Mouse (Mus musculus) right cerebral cortex, postnatal 10 days (tissue): Measurements from ENCODE around the gene Mtrr.

Experiments used
- DNase-seq, 2 experiments: peaks; one replicate each; pipeline ENCODE4 v3.0.0; 2021; ENCODE audit warnings: low spot score in 2 of 2

Gene Mtrr

GRCm38 (mm10) chr13:68581747-68582516 lies at the start of gene Mtrr, which contains the start of gene Fastkd3:
TSS of gene Mtrr (minus strand) at chr13:68582149.
TSS of gene Fastkd3 (plus strand) at chr13:68582234.
- DNase-seq, result peak; percentile 99

DNA sequence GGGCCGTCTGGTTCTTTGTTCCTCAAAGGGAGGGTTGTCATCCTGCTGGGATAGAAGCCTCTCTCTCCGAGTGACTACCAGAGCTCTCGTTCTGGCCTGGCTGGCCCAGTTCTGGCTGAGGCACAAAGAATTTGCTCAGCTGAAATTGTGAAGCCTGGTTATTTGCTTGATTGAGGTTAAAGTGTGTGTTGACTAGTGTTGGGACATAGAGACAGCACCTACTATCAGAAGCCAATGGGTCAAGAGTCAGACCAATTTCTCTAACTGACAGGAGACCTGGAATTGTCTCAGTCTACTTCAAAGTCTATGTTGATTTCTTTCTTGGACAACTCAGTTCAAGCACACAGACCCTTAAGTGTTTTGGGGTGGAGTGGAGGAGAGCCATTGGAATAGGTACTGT lies 45.1 kb upstream of the Mtrr start:
- no peak for DNase-seq

DNA sequence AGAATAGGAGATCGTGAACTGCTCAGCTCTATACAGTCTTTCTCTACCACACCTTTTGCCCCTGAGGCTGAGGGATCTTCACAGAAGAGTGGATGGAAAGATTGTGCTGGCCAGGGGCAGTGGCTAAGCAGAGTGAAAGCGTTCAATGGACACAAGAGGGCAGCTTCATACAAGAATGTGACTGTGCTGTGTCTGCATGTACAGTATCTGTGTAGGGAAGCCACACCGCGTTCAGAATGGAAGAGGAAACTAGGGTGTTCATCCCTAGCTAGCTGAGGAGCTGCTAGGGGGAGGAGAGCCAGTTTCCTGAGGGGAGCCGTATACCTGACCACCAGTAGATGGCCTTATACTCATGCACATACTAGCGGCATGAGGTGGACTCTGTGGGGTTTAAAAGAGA lies 40.8 kb upstream of the Mtrr start:
- DNase-seq, result peak; percentile 59 to 67

DNA sequence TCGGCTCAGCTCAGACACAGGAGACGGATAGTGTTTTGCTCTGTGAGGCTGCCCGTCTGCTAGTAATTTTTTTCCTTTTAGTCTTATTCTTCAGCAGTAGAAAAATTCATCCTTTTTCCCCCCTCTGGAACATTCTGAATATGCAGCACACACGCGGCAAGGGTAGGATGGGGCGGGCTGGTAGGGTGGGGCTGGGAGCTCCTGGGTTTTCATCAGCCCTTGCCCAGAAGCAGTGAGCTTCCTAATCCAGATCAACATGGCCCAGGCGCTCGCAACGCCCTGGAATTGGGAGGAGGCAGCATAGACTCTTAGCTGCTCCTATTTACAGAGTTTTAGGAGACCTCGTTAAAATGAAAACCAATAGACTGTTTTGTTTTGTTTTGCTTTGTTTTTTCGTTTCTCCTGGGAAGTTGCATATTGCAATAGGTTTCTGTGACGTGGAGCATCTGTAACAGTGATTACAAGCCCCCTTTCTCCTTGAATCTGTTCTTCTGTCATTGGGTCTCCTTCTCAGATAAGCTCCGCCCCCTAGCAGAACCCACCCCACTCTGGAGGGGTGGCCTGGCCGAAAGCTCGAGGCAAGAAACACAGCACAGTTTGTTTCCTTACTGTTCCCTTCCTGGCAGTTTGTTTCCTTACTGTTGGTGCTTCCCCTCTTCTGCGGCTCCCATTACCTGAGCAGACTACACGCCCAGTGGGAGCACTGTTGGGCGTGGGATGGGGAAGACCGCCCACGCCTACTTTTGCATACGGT lies 25.9 kb upstream of the Mtrr start:
- DNase-seq, result no peak

DNA sequence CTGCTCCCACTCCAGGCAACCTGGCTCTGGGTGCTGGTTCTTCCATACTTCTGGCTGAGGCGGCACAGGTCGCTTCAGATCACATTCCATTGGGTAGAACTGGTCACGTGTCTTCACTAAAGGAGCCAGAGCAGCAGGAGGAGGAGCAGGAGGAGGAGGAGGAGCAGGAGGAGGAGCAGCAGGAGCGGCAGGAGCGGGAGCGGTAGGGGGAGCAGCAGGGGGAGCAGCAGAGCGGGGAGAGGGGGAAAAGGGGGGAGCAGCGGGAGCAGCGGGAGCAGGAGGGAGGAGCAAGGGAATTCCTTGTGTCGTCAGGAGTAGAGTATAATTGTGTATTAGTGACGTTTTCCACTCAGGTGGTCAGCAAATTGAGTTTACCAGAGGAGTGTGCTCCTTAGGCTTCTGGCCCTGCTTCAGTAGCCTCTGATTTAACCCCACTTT lies 23.8 kb upstream of the Mtrr start:
- peak; percentile 57 to 71 for DNase-seq

DNA sequence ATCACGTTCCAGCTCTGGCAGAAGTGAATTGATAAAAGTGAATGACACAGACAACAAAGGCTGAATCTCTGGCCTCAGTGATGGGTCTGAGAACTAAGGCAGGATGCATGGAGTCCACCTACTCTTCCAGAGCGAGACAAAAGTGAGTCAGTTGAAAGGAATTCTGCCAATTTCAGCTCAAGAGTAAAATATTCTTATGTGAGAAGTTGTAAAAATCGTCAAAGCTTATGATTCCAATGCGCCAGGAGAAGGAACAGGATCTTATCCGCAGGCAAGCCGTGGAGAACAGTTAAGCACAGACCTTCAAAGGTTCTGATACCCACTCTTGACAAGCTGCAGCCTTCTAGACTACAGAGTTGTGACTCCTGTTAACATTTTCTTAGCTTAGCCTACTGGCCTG lies 21.1 kb upstream of the Mtrr start:
- no peak for DNase-seq

- DNase-seq, result peak; percentile 70 to 73
These were observed 19.2 kb upstream of the Mtrr start for GRCm38 (mm10) chr13:68601184-68601583.

DNA sequence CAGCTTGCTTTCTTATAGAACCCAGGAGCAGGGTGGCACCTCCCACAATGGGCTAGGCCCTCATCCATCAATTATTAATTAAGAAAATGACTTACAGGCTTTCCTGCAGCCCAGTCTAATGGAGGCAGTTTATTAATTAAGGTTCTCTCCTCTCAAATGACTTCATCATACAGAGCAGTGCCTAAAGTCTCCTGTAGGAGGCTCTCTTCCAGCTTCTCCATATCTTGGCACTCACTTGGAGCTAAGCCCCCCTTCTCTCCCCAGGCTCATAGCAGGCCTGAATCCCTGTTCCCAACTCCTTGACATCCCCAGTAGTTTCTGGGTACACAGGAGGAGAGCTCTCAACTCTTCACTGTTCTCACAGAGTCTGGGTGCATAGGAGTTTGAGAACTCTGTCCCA lies 17.0 kb upstream of the Mtrr start:
- no peak for DNase-seq

DNA sequence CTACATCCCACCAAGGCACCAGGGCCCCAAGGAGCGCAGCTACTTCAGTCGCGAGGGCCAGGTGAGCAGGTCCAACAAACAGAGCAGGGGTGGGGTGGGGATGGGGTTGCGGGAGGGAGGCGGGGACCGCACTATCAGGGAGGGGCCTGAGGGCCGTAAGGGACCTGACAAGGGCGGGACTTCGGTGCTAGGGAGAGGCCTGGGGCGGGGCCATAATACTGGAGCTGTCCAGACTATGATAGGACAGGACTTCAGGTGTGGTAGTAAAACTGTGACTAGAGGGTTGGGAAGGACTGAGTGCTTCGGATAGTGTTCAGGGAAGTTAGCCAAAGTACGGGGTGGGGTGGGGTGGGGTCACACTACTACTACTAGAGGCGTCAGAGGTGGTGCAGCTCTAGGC lies 15.7 kb upstream of the Mtrr start:
- DNase-seq, result peak; percentile 42 to 50

GRCm38 (mm10) chr13:68597199-68597598 lies 15.2 kb upstream of the Mtrr start, which contains the start of gene 1700001L19Rik:
TSS of gene 1700001L19Rik (plus strand) at chr13:68597421.
- peak; percentile 65 to 70 for DNase-seq

- DNase-seq, result peak; percentile 53 to 57
These were observed 11.8 kb upstream of the Mtrr start for GRCm38 (mm10) chr13:68593797-68594196.

GRCm38 (mm10) chr13:68588352-68588751 lies 6.4 kb upstream of the Mtrr start:
- DNase-seq, result no peak

GRCm38 (mm10) chr13:68585441-68585840 lies 3.5 kb upstream of the Mtrr start:
- DNase-seq, result no peak

DNA sequence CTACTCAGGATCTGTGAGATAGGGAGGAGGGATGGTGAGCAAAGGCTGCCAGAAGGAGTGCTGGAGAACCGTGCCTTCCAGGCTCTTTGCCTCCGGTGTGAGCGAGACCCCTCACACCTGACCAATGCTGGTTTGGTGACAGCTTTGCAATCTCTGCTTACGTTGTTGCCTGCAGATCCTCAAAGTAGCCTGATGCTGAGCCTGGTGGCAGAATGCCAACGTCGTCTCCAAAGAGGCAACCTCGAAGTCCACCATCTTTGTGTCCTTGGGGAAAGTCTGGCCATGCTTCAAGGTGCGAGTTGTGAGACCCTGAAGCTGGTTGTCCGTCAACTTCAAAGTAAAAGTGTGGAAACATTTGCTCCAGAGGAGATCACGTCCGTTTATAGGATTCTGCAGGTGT lies 2.0 kb upstream of the Mtrr start:
- DNase-seq, result peak in 1 of 2 experiments; percentile 54

DNA sequence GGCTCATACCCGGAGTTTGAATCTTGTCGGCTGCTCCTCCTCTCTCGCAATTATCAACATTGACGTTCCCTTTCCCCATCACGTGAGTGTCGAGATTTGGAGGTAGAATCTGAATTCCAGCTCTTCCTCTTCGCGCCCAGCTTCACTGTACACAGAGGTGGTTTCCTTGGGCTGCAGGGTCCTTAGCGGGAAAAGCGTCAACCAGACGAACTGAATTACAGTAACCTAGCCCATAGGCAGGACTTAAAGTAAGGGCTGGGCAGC lies 500 bp upstream of the Mtrr start:
- no peak for DNase-seq

- DNase-seq, result no peak
These were observed 736 bp downstream of the Mtrr start for GRCm38 (mm10) chr13:68581086-68581740.

DNA sequence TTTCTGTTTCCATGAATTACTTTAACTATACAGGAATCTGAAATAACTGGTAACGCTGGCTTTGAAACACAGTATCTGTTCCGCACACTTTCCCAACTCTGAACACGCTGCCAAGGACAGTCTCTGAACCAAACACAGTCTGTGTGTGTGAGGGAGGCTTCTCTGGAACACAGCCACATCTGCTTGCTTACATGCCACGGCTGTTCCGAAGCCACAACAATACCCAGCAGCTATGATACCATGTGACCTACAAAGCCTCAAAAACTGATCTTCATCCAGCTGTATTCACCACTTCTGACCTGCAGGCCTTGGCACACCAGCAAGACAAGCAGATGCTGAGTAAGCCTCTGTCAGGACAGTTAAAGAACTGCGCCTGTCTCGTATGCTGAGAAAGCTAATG lies 4.0 kb downstream of the Mtrr start:
- DNase-seq, result peak; percentile 62 to 77

GRCm38 (mm10) chr13:68574398-68574797 lies 7.6 kb downstream of the Mtrr start:
- peak in 1 of 2 experiments; percentile 12 for DNase-seq

DNA sequence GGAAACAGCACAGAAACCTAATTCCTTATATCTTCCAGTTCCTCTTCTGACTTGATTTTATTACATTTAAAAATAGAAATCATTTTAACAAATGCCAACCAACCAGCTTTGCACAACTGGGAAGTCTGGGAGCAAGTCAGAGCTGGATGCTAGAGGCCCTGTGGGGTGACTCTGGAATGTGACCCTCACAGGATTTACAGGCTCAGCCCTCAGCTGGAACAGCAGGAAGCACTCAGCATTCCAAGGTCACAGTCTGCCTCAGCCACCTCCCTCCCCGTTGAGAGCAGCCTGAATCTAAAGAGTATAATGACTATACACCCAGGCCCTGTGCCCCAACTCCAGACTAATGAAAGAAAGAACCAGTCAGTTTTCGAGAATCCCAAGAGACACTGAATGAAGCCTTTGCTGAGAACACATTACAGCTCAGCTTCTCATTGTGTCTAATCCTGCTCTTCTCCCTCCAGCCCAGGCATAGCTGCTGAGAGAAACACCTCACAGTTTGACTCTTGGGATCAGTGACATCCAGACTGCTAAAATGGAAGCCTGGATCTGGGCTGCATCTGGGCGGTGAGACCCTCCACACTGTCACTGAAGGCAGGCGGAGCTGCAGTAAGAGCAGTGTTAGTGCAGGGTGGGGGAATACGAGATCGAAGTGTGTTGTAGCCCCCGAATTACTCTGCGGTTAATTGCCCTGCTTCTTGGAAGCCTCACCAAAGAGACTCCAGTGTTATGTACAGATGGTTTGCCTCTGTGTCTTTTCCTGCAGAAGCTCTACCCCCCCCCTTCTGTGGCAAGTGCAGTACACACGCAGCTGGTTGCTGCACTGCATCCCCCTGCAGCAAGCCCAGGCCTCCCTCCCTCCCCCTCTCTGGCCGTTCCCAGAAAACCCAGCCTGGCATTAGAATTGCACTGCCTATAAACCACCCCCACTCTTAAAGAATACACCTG lies 8.7 kb downstream of the Mtrr start:
- DNase-seq, result peak in 1 of 2 experiments; percentile 31

- DNase-seq, result peak; percentile 21 to 32
These were observed 9.7 kb downstream of the Mtrr start for GRCm38 (mm10) chr13:68572247-68572646.

DNA sequence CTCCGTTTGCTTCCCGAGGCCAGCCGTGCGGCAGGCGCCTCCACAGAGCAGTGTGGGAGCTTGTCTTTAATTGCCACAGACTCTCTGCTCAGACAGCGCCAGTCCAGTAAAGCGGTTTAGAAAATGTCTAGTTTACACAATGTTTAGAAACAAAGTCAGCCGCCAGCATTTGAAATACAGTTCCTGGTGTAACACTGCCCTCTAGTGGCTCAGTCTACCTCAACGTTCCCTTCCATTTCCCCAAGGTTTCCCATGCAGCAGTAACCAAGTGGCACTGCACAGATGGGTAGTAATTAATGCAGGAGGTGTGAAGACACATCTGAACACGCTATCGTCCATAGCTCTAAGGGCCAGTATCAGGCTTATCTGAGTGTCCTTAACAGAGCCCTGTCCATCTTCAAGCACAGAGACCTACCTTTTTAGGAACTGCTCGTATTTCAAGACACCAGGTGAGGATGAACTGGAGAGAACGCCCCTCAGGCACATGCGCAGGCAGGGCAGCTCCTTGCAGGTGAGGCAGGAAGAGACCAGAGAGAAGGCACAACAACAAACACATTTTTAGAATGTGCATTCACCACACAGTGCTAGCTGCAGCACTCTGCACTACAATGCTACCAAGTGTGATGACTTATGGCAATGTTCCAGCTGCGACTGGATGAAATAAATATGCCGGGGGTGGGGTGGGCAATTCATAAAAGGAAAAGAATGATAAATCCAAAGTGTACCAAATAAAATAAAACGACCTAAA lies 12.2 kb downstream of the Mtrr start:
- DNase-seq, result peak; percentile 79 to 81
